Comparison of ENCODE assay signal across 16 mouse cellular contexts in genomic region chr6:101296997-101297396, GRCm38 (mm10).
"Had no signal": no experiment of that assay in that cellular context is flagged by ENCODE, and none has a peak within 500 bp of the region (broad histone marks: within the 10 kb centered on the region; RNA-seq: fewer than 3 reads in every experiment).

No protein-coding gene starts in this region.

- ATAC-seq: liver, postnatal 0 days; midbrain, embryonic 15.5 days had no signal

- H3K4me3 ChIP-seq: kidney, embryonic 15.5 days; liver, embryonic 13.5 days; lung, embryonic 15.5 days; megakaryocyte, embryonic 14.5 days; midbrain, embryonic 15.5 days; neural tube, embryonic 12.5 days had no signal

- H3K9me3 ChIP-seq: kidney, embryonic 15.5 days; lung, embryonic 15.5 days; midbrain, embryonic 15.5 days; neural tube, embryonic 12.5 days had no signal

- DNase-seq: kidney, postnatal 36 days; layer of hippocampus, adult 9-11 months; layer of hippocampus, postnatal 36 days; liver; liver, embryonic 13.5 days; liver, postnatal 0 days; lung, postnatal 14 days; thymus, postnatal 4 days had no signal

- H3K4me1 ChIP-seq: lung, embryonic 15.5 days; megakaryocyte, embryonic 14.5 days; midbrain, embryonic 15.5 days had no signal

- H3K9ac ChIP-seq: kidney, embryonic 15.5 days; liver, embryonic 13.5 days; liver, postnatal 0 days; lung, embryonic 15.5 days; midbrain, embryonic 15.5 days; neural tube, embryonic 12.5 days had no signal

- H3K36me3 ChIP-seq: kidney, embryonic 15.5 days; liver, embryonic 13.5 days; lung, embryonic 15.5 days; midbrain, embryonic 15.5 days; neural tube, embryonic 12.5 days had no signal

- H3K4me2 ChIP-seq: kidney, embryonic 15.5 days; liver, embryonic 13.5 days; lung, embryonic 15.5 days; midbrain, embryonic 11.5 days; midbrain, embryonic 15.5 days; neural tube, embryonic 12.5 days had no signal

- H3K27ac ChIP-seq: kidney, embryonic 15.5 days; liver, embryonic 13.5 days; lung, embryonic 15.5 days; macrophage; midbrain, embryonic 15.5 days; neural tube, embryonic 12.5 days; stomach, postnatal 0 days had no signal

- H3K27me3 ChIP-seq: kidney, embryonic 15.5 days; liver, embryonic 13.5 days; lung, embryonic 15.5 days; megakaryocyte, embryonic 14.5 days; midbrain, embryonic 15.5 days; neural tube, embryonic 12.5 days had no signal
